Mouse (Mus musculus) bone marrow macrophage, adult 2 months (primary cell): ENCODE data around the gene Chchd5. TPM values are rescaled to one million over a fixed set of nuclear protein-coding genes. Genes with fewer than 3 reads are reported as not detected.

Experiments
- H3K27ac ChIP-seq: 2 replicates; pipeline ENCODE4 v1.5.1; 2012; ENCODE audit warnings: low read depth, low read length; ENCODE audit not compliant: insufficient read depth
- H3K4me1 ChIP-seq: 2 replicates; pipeline ENCODE4 v1.6.1; 2012; ENCODE audit warnings: low read length; ENCODE audit not compliant: control insufficient read depth, insufficient read depth
- H3K4me3 ChIP-seq: 2 replicates; pipeline ENCODE4 v1.5.1; 2012; ENCODE audit warnings: mild to moderate bottlenecking, low read length, moderate library complexity; ENCODE audit not compliant: insufficient read depth
- CTCF ChIP-seq: IDR thresholded peaks from 2 replicates; pipeline ENCODE4 v1.5.1; 2012; ENCODE audit warnings: low read depth, mild to moderate bottlenecking, low read length, moderate library complexity
- POLR2A ChIP-seq: IDR thresholded peaks from 2 replicates; pipeline ENCODE4 v1.6.1; 2012; ENCODE audit warnings: mild to moderate bottlenecking, low read depth, low read length, borderline replicate concordance
- polyA plus RNA-seq: library from polyadenylated mRNA; stranded (reverse); fragments of >200 nt; gene quantifications from 2 replicates; pipeline ENCODE4 v1.2.4, GENCODE M21; 2012; ENCODE audit not compliant: missing spikeins, insufficient read depth, insufficient read length

The Chchd5 gene
- polyA plus RNA-seq, 1 experiment = 15.3 TPM

DNA sequence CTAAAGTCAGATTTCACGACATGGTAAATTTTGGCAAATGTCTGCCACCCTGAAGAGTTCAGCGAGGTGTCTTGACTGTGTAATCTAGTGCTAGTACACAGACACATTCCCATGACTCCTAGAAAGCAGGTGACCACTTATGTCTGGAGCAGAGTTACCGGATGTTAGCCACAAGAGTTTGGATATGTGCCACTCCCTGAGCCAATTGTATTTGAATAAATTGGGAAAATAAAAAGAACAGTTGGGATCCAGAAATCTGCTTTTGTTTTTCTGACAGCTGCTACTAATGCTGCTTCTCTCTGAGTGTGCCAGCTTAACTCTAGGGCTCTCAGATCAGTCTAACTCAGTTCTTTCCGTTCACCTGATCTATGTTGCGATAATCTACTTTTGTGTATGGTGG is 16.6 kb upstream of the Chchd5 start:
- no peaks in the 10 kb centered on the region for H3K4me1 ChIP-seq
- no peak for TF ChIP-seq CTCF
- no peak for TF ChIP-seq POLR2A
- no peak overlapping the region for H3K4me3 ChIP-seq
- H3K27ac ChIP-seq = no peak overlapping the region

DNA sequence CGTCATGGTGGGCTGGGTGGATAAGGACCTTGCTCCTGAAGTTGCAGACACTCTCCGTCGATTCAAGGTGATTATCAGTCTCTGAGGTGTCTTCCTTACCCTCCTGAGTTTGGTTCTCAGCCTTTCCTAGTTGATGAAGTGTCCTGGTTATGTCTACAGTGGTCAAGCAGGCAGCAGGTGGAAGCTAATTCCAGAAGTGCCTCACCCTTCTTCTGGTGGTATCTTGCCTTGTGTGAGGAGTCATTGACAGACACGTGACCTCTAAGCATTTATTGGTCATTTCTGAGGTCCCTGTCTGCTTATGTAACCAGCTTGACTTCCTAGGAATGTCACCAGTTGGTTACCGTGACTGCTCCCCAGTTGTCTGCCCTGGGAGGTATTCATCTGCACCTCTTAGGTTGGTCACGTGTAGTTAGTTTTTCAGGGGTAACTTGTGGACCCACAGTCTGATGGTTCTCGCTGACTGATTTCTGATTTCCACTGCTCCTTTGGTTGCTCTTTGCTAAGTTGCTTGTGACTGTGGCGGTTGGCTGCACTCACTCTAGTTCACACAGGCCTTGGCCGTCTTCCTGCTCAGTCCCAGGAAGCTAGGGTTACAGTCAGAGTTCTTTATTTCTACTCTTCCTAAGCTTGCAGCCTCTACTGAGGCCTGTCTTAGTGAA is 13.7 kb upstream of the Chchd5 start:
- H3K4me1 ChIP-seq = no peaks in the 10 kb centered on the region
- H3K27ac ChIP-seq = no peak overlapping the region
- no peak overlapping the region for H3K4me3 ChIP-seq
- no peak for TF ChIP-seq CTCF
- no peak for TF ChIP-seq POLR2A

DNA sequence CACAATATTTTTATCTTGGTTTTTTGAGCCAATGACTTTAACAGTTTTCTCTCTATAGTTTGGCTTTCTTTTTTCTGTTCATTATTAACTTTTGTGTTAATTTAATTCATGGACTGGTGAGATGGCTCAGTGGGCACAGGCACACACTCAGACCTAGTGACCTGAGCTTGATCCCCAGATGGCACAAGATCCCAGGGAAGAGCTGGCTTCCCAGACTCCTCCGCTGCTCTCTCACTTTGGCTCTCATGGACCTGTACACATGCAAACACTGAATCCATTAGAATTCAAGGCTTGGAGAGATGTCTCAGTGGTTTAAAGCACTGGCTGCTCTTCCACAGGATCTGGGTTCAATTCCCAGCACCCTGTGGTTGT is 13.1 kb upstream of the Chchd5 start:
- TF ChIP-seq CTCF = no peak
- TF ChIP-seq POLR2A = no peak
- Histone ChIP-seq H3K4me1 (no peaks in the 10 kb centered on the region), H3K4me3 (no peak overlapping the region), H3K27ac (no peak overlapping the region)

DNA sequence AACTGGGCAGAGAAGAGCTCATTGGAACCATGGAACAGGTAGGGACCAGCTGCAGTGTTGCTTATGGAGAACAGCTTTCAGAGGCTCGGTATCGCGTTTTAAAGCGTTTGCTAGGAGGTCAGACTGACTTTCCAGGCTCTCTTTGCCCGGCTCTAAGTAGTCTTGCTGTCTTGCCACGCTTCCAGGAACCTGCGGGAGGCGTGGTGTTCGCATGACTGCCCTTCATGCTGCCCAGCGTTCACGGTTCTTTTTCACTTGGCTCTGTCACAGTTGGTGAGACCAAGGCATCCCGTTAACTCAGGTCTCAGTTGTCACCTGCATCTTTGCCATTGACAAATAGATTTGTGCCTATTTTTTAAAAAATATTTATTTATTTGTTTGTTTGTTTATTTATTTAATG is 11.4 kb upstream of the Chchd5 start:
- TF ChIP-seq CTCF (no peak), POLR2A (no peak)

DNA sequence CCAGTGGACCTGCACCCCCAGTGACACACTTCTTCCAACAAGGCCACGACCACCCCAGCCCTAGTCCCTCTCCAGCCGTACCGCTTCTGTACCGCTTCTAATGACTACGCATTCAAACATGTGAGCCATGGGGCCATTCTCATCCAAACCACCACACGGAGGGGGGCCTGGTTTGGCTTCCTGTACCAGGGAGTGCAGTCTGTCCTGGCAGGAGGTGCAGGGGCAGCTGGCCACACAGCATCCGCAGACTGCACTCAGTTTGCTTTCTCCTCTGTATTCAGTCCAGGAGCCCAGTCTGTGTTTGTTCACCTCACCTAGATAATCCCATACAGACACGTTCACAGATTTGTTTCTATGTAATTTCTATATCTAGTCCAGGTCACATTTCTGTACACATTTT is 7.5 kb upstream of the Chchd5 start:
- TF ChIP-seq CTCF (no peak), POLR2A (no peak)
- Histone ChIP-seq H3K27ac (no peak overlapping the region), H3K4me3 (no peak overlapping the region), H3K4me1 (no peaks in the 10 kb centered on the region)

More for the DNA sequence above, 11.4 kb upstream of the Chchd5 start:
- Histone ChIP-seq H3K4me1 (no peaks in the 10 kb centered on the region), H3K4me3 (no peak overlapping the region), H3K27ac (no peak overlapping the region)

DNA sequence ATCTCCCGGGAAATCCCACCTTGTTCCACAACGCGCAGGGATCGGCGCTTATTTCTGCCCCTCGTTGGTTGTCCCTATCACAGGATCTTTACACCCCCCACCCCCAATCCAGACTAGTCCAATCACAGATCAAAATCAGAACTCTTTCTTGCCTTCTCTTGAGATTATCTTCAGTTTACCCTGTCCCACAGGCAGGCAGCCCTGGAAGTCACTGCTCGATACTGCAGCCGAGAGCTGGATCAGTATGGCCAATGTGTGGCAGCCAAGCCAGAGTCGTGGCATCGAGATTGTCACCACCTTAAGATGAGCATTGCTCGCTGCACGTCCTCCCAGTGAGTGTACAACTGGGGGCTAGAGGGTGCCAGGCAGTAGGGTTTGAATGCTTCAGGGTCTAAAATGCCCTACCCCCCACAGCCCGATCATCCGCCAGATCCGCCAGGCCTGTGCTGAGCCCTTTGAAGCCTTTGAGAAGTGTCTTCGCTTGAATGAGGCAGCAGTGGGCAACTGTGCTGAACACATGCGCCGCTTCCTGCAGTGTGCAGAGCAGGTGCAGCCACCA is 566 bp downstream of the Chchd5 start:
- TF ChIP-seq POLR2A (no peak), CTCF (no peak)
- Histone ChIP-seq H3K4me3 (peak overlapping the region; percentile 73), H3K4me1 (peaks cover 14% of the 10 kb centered on the region), H3K27ac (peak overlapping the region; percentile 71)

DNA sequence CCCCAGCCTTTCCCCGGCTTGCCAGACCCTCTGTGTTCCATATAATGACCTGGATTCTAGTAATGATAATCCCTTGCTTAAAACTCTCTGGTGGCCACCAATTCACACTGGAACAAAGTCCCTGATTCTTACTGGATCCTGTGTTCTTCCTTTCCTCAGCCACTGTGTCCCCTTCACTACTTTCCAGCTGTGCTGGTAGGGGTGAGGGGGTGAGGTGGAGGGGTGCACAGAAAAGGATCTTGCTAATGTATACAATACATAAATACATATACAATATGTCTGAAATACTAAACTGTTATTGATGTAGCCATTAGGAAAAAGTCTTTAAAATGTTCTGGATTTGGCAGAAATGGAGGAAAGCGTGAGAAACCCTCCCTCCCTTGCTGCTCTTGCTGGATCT is 1.3 kb downstream of the Chchd5 start:
- TF ChIP-seq CTCF (no peak), POLR2A (no peak)
- peaks cover 14% of the 10 kb centered on the region for H3K4me1 ChIP-seq
- peak overlapping the region; percentile 73 for H3K4me3 ChIP-seq
- no peak overlapping the region for H3K27ac ChIP-seq

DNA sequence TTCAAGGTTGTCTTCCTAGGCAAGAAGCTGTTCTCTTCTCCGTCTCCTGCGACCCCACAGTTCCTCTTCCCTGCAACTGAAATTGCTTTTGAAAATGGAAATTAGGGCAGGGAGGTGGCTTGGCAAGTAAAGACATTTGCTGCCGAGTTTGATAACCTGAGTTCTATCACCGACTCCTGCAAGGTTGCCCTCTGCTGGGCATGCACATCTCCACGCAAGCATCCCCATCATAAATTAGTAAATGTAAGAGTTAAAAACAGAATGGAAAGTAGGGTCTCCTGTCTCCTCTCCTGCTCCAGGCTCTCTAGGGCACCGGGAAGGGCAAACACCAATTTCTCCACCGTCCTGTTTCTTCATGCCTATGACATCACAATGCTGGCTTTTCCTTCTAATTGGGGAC is 2.7 kb downstream of the Chchd5 start:
- TF ChIP-seq CTCF = no peak
- TF ChIP-seq POLR2A = no peak
- Histone ChIP-seq H3K4me1 (peaks cover 14% of the 10 kb centered on the region), H3K27ac (no peak overlapping the region), H3K4me3 (no peak overlapping the region)

DNA sequence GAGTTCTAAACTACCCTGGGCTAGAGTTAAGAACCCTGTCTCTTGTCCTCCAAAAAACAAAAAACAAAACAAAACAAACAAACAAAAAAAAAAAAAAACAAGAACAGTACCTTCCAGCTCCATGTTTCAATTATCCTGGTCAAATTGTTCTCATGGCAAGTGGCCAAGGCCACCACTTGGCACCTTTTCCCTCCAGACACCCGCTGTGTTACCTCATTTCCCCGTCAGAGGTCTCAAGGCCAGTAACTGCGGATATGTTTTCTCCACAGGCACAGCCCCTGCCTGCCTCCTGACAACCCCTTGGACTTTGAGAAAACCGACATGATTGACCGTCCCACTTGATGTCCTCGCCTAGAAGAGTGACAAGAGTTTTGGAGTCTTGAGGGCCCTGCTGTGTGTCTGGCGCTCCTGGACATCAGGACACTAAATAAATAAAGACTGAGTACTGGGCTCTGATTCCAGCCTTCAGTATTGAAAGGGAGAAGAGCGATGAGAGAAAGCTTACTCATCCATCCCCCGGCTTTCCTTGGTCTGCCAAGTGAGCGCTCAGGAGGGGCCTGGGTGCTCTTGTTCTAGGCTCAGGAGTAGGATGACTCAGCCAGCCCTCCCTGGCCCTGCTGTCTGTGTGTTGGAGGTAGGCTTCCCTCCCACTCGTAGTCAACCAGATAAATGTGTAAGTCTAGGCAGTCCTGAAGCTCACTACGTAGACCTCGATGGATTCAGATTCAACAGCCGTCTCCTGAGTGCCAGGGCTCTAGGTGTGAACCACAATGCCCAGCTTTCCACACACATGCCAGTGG is 3.7 kb downstream of the Chchd5 start:
- TF ChIP-seq CTCF (no peak), POLR2A (no peak)
- H3K4me1 ChIP-seq = peaks cover 14% of the 10 kb centered on the region
- H3K27ac ChIP-seq = no peak overlapping the region
- H3K4me3 ChIP-seq = no peak overlapping the region

DNA sequence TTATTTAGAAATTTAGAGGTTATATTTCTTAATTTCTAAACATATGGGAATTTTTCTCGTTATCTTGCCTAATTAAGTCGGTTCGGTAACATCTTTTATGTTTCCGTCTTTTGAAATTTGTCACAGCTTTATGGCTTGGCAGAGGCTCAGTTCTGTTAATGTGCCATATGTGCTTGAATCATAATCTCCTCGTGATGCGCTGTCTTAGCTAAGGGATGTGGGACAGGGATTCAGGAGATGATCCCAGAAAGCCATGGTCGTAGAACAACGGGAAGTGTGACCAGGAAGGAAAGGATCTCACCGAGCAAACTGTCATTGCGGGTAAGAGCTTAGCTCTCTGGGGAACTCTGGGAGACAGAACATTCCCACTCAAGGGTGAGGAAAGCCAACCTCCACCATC is 10.4 kb downstream of the Chchd5 start:
- H3K4me3 ChIP-seq = no peak overlapping the region
- no peak overlapping the region for H3K27ac ChIP-seq
- TF ChIP-seq POLR2A (no peak), CTCF (no peak)
- H3K4me1 ChIP-seq = peaks cover 7% of the 10 kb centered on the region; the same call in 1 of the 2 replicates
